Mouse (Mus musculus): ENCODE measurements around the gene Nutf2.

- TF ChIP-seq CTCF (IDR thresholded peaks at IDR 0.05; ENCODE audit: low read depth) (no peak), EP300 (IDR thresholded peaks at IDR 0.05; ENCODE audit: low read depth) (no peak)
Measured at GRCm38 (mm10) chr8:105839209-105839608, 21.2 kb upstream of the Nutf2 start.

Measured in liver, embryonic 14.5 days (tissue).